8 mouse cellular contexts compared by ENCODE assay signal in the genomic region with DNA sequence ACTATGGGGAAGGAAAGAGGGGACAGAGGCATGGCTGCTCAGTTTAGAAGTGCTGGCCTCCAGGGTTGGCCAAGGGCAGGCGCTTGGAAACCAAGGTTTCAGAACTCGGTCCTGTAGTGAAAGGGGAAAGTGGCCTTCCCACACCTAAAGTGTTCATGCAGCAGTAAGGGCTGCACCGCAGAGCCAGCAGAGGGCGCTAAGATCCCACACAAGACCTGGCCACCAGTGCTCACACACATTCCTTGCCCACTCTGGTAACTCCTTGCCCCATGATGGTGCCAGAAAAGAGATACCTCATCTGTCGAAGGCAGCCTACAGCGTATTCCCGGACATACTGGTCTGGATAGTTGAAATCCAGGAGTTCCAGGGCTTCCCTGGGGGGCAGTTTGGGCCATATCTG. TPM values are rescaled to one million over a fixed set of nuclear protein-coding genes. Genes with fewer than 3 reads are reported as not detected.
A peak's percentile ranks its signal among the peaks of the same experiment; 100 is the strongest.
DNase-seq lines count a peak whose midpoint lies in the region; ATAC-seq and TF ChIP-seq lines count a peak whose summit lies in the region.

No protein-coding gene starts in this region.

- H3K36me3 ChIP-seq in forebrain, embryonic 14.5 days (ENCODE audit: control insufficient read depth, insufficient read depth, low read length): peaks cover 30% of the 10 kb centered on the region

- H3K27ac ChIP-seq in forebrain, embryonic 14.5 days (ENCODE audit: low read depth, low read length): no peak overlapping the region

- ATAC-seq in cerebellum, adult (ENCODE audit: insufficient number of reproducible peaks, low FRiP score, low TSS enrichment): peak; percentile 69; the same call in 1 of the 2 replicates
- ATAC-seq in forebrain, embryonic 14.5 days: peak; percentile 76

- DNase-seq in ES-CJ7 (ENCODE audit: low read depth, low spot score): peak; percentile 80
- DNase-seq in forebrain, embryonic 14.5 days (ENCODE audit: low spot score): peak; percentile 82
- DNase-seq in heart, postnatal 25 days (ENCODE audit: low spot score): peak; percentile 35
- peak; percentile 86 for DNase-seq in layer of hippocampus, adult 11-12 months (ENCODE audit: low spot score)
- DNase-seq in lung, adult 2 months: peak; percentile 73
- peak; percentile 77 for DNase-seq in ovary, postnatal 36 days (ENCODE audit: low spot score)
- peak; percentile 25 to 75 for DNase-seq in thymus, postnatal 10 days (ENCODE audit: low spot score in 2 of 2)

- peak; percentile 98 for TF ChIP-seq CTCF in lung, adult 2 months (IDR thresholded peaks at IDR 0.05; ENCODE audit: insufficient read depth, low read length)

- 30% methylated on average over 7 of the region's 7 CpGs for whole genome bisulfite sequencing in forebrain, embryonic 14.5 days
- WGBS in lung, adult 2 months: 30% methylated on average over 7 of the region's 7 CpGs

- no peak for TF ChIP-seq POLR2A in lung, adult 2 months (IDR thresholded peaks at IDR 0.05; ENCODE audit: borderline replicate concordance, extremely low read depth, low read depth, low read length)

- no peaks in the 10 kb centered on the region for H3K9me3 ChIP-seq in forebrain, embryonic 14.5 days (replicated peaks; ENCODE audit: control insufficient read depth, low read length)

- no peak overlapping the region for H3K4me2 ChIP-seq in forebrain, embryonic 14.5 days (ENCODE audit: low read length)

- intact Hi-C loops in heart, postnatal 25 days (cut with DNase I): loop anchor here (2.0 kb wide), 2 partner anchors 314 to 388 kb away; a partner anchor contains a TSS

- no peak overlapping the region for H3K4me3 ChIP-seq in forebrain, embryonic 14.5 days (ENCODE audit: low read depth, low read length)
- H3K4me3 ChIP-seq in lung, adult 2 months (replicated peaks; ENCODE audit: extremely low read depth, low read depth, low read length): no peak overlapping the region

- no peaks in the 10 kb centered on the region for H3K27me3 ChIP-seq in forebrain, embryonic 14.5 days (replicated peaks; ENCODE audit: control insufficient read depth, insufficient read depth, low read length)

- H3K4me1 ChIP-seq in forebrain, embryonic 14.5 days (ENCODE audit: control insufficient read depth, insufficient read depth, low read length): no peaks in the 10 kb centered on the region
- H3K4me1 ChIP-seq in lung, adult 2 months (ENCODE audit: control insufficient read depth, insufficient read depth, low read length): no peaks in the 10 kb centered on the region

- no peak overlapping the region for H3K9ac ChIP-seq in forebrain, embryonic 14.5 days (ENCODE audit: low read length)

RNA-seq across cellular contexts. Expression of a gene that starts 27.0 kb away (rescaled TPM):
- polyA plus RNA-seq in forebrain, embryonic 14.5 days (2014; fragmentation: Nextera tagmentation; extraction: Ambion mirVana): not detected in 2 replicates
- total RNA-seq in heart, postnatal 25 days (2021): not detected
- 0.38 TPM in 1 of 2 replicates, not detected in the other for polyA plus RNA-seq in lung, adult 2 months (2012; rRNA removed)

Comparison
In these comparisons a context has a peak if more than half of its experiments do, and no peak if none do; other contexts are left out.
1. DNase-seq: peak in every context shown above with its lines; median percentile 86 in layer of hippocampus, adult 11-12 months; 82 in forebrain, embryonic 14.5 days; 80 in ES-CJ7; 77 in ovary, postnatal 36 days; 73 in lung, adult 2 months; 50 in thymus, postnatal 10 days; 35 in heart, postnatal 25 days.